Mouse (Mus musculus) intestine, embryonic 14.5 days (tissue): Measurements from ENCODE around the gene Irak1bp1. TPM values are rescaled to one million over a fixed set of nuclear protein-coding genes. Genes with fewer than 3 reads are reported as not detected.

Source experiments
- polyA plus RNA-seq: library from polyadenylated mRNA; unstranded; fragments of >200 nt; fragmentation: Nextera tagmentation; extraction: Ambion mirVana; gene quantifications from 2 replicates; pipeline ENCODE4 v1.2.1, GENCODE M21; 2014

Irak1bp1 gene
- polyA plus RNA-seq, 1 experiment from 2014 or later: 14.7 TPM

Other genes starting within 250 kb of the Irak1bp1 start
- gene Phip, start 146.0 kb downstream of the Irak1bp1 start, polyA plus RNA-seq: 71.1 and 83.6 TPM in 2 replicates